Mouse (Mus musculus): ENCODE data around the gene Ap3m1. TPM values are rescaled to one million over a fixed set of nuclear protein-coding genes. Genes with fewer than 3 reads are reported as not detected.

Gene Ap3m1
- polyA plus RNA-seq, 1 experiment from 2014 or later: 53.7 TPM

DNA sequence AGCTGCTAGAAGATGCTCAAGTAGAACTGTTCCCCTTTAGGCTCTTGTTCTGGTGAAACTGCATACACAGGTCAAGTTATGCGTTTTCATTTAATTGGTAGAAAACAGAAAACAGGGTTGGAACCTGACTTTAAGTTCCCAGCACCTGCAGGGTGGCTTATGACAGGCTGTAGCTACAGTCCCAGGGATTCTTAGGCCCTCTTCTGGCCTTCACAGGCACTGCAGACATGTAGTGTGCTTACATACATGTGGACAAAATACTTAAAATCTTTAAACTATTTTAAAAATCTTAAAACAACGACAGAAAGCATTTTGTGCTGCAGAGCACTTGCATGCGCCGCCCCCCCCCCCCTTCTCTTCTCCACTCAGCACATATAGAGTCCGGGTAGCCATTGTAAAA lies 17.3 kb upstream of the Ap3m1 start:
- Histone ChIP-seq H3K4me3 (no peak overlapping the region), H3K9ac (no peak overlapping the region), H3K27ac (no peak overlapping the region), H3K36me3 (no peaks in the 10 kb centered on the region), H3K27me3 (no peaks in the 10 kb centered on the region), H3K4me1 (replicated peaks) (peaks cover 21% of the 10 kb centered on the region), H3K9me3 (replicated peaks) (no peaks in the 10 kb centered on the region), H3K4me2 (no peak overlapping the region)
- 83% methylated on average over 5 of the region's 5 CpGs for WGBS
- no peak for ATAC-seq (replicated peaks; ENCODE audit: insufficient number of reproducible peaks, insufficient read depth, low FRiP score, low read depth)

DNA sequence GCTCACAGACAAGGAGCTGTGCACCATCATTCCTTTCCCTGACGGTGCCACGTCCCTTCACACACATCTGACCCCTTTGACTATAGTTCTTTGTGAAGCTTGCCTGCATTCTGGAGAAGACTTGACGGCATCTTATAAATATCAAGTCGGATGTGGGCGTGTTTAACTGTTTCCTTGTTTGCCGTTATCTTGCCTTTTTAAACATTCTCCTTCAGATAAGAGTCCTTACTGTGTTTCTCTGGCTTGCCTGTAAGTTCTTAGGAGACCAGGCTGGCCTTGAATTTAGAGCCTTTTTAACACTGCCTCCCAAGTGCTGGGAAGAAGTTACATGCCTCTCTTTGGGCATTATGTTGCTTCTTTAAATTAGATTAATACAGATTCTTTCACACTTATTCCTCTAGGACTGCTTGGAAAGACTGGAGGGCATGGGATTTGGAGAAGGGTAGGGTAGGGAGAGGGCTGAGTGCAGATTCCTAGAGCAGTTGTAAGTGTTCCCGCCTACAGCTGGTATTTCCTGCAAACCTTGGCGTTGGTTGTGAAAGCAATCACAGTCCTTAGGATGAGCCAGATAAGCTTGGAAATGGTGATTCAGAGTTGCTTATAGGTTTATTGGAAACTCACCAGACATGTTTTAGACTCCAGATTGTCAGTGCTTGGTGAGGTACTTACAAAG lies 13.3 kb upstream of the Ap3m1 start:
- peak overlapping the region; percentile 45 for H3K27ac ChIP-seq
- no peak overlapping the region for H3K9ac ChIP-seq
- no peak overlapping the region; the same call in 1 of the 2 replicates for H3K4me2 ChIP-seq
- H3K27me3 ChIP-seq: no peaks in the 10 kb centered on the region
- peaks cover 16% of the 10 kb centered on the region; the same call in 1 of the 2 replicates for H3K4me1 ChIP-seq (replicated peaks)
- 35% methylated on average over 8 of the region's 8 CpGs for WGBS
- no peak overlapping the region for H3K4me3 ChIP-seq
- no peaks in the 10 kb centered on the region for H3K36me3 ChIP-seq
- no peaks in the 10 kb centered on the region for H3K9me3 ChIP-seq (replicated peaks)
- ATAC-seq (replicated peaks; ENCODE audit: insufficient number of reproducible peaks, insufficient read depth, low FRiP score, low read depth): no peak; the same call in 1 of the 2 replicates

DNA sequence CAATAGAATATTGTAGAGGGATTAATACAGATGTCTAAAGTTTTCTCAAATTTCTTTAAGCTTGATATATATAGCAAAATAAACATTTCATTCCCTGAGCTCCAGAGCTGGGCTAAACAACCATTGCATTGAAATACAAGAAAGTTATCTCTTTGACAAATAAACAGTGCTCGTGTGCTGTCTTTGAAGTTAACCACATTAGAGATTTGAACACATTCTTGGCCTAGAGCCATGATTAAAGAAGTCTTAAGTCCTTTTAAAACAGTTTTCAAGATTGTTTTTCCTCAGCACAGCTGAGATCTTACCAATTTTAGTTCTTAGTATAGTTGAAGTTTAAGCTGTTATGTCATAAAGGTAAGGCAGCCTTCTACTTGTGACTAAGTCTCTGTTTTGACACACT lies 12.0 kb upstream of the Ap3m1 start:
- no peak overlapping the region for H3K4me3 ChIP-seq
- peaks cover 14% of the 10 kb centered on the region; the same call in 1 of the 2 replicates for H3K4me1 ChIP-seq (replicated peaks)
- H3K4me2 ChIP-seq: no peak overlapping the region
- ATAC-seq (replicated peaks; ENCODE audit: insufficient number of reproducible peaks, insufficient read depth, low FRiP score, low read depth): no peak
- no peak overlapping the region for H3K27ac ChIP-seq
- H3K27me3 ChIP-seq: no peaks in the 10 kb centered on the region
- whole genome bisulfite sequencing: 23% methylated on average over 1 of the region's 1 CpGs
- no peaks in the 10 kb centered on the region for H3K9me3 ChIP-seq (replicated peaks)
- H3K9ac ChIP-seq: no peak overlapping the region
- H3K36me3 ChIP-seq: no peaks in the 10 kb centered on the region

DNA sequence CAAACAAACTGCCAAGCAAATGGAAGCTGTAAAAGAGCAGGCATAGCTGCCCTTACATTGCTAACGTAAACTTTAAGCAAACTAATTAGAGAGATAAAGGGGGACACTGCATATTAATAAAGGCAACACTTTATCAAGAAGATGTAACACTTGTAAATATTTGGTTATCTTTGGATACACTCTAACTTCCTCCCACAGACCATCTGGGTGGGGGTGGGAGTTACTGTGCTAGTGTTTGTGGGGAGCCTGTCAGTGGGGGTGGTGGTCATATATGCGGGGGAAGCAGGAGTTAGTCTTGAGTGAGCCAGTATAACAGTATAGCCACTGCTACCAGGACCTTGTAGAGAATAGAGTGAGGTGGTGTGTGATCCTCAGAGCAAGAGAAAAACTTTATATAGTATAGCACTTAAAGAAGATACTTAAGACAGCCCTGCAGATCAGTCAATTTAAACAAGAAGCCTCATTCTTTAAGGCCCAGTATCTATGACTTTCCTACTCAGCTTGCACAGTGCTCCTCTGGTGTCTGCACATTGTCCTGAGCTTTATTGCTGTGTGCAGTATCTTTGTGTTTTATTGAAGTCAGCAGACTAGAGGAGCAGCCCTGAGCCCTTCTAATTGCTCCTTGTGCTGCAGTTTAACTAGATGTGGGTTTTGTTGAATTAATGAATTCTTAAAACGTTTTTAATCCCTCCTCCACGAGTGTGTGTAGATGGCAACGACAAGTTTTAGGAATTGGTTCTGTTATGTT lies 10.6 kb upstream of the Ap3m1 start:
- Histone ChIP-seq H3K27ac (no peak overlapping the region), H3K9ac (no peak overlapping the region), H3K27me3 (no peaks in the 10 kb centered on the region), H3K4me1 (replicated peaks) (peaks cover 19% of the 10 kb centered on the region), H3K36me3 (no peaks in the 10 kb centered on the region), H3K9me3 (replicated peaks) (no peaks in the 10 kb centered on the region), H3K4me2 (no peak overlapping the region), H3K4me3 (no peak overlapping the region)
- WGBS: 66% methylated on average over 5 of the region's 5 CpGs
- no peak for ATAC-seq (replicated peaks; ENCODE audit: insufficient number of reproducible peaks, insufficient read depth, low FRiP score, low read depth)

DNA sequence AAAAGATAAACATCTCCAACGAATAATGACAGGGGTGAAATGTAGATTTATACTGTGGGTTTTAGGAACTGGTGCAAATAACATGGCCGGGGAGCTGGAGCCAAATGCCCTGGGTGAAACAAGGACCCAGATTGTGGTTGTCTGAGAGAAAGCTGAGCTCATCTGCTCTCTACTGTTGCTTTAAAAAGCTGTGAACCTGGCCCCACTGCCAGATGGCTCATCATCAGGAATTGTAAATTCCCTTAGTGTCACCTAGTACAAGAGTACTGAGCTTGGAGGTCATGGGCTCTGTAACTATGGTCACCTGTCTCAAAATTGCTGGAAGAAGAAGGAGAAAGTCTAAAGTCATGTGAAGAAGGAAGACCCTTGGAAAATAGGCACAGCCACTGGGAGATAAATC lies 6.7 kb upstream of the Ap3m1 start:
- no peak overlapping the region for H3K4me3 ChIP-seq
- H3K4me1 ChIP-seq (replicated peaks): peaks cover 5% of the 10 kb centered on the region; the same call in 1 of the 2 replicates
- H3K4me2 ChIP-seq: no peak overlapping the region
- H3K27me3 ChIP-seq: no peaks in the 10 kb centered on the region
- ATAC-seq (replicated peaks; ENCODE audit: insufficient number of reproducible peaks, insufficient read depth, low FRiP score, low read depth): no peak
- no peaks in the 10 kb centered on the region for H3K9me3 ChIP-seq (replicated peaks)
- 79% methylated on average over 2 of the region's 2 CpGs for WGBS
- H3K27ac ChIP-seq: no peak overlapping the region
- no peak overlapping the region for H3K9ac ChIP-seq
- H3K36me3 ChIP-seq: no peaks in the 10 kb centered on the region

- Histone ChIP-seq H3K4me2 (peak overlapping the region; percentile 94), H3K4me3 (peak overlapping the region; percentile 77), H3K27me3 (no peaks in the 10 kb centered on the region), H3K9me3 (replicated peaks) (no peaks in the 10 kb centered on the region), H3K27ac (peak overlapping the region; percentile 91; the same call in 1 of the 2 replicates), H3K9ac (0 out of 2 replicates have a peak overlapping the region, but pooled peaks have one; percentile 67), H3K4me1 (replicated peaks) (peaks cover 17% of the 10 kb centered on the region), H3K36me3 (no peaks in the 10 kb centered on the region)
- 42% methylated on average over 7 of the region's 7 CpGs for WGBS
- no peak for ATAC-seq (replicated peaks; ENCODE audit: insufficient number of reproducible peaks, insufficient read depth, low FRiP score, low read depth)
Observed at GRCm38 (mm10) chr14:21053586-21053985, 1.3 kb upstream of the Ap3m1 start.

DNA sequence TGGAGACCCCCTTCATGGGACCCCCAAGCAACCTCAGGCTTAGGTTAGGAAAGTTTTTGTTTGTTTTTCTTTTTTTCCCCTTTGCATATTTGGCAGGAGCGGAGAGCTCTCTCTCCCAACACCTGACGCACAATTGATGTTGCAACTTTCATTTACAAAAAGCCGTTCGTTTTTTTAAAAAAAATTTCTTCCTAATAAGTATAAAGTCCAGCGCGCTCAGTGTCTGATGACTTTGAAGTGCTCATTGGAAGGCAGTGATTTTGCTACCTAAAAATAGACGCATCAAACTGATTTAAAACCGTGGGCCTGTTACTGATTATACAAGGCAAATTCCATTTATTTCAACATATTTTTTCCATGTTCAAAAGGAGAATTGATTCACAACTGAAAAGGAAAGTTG lies 843 bp upstream of the Ap3m1 start:
- H3K27ac ChIP-seq: peak overlapping the region; percentile 91

GRCm38 (mm10) chr14:21052781-21053130 lies 448 bp upstream of the Ap3m1 start:
- peak overlapping the region; percentile 91 for H3K27ac ChIP-seq
- H3K4me3 ChIP-seq: peak overlapping the region; percentile 77
- peak overlapping the region; percentile 94 for H3K4me2 ChIP-seq
- no peaks in the 10 kb centered on the region for H3K36me3 ChIP-seq
- no peaks in the 10 kb centered on the region for H3K9me3 ChIP-seq (replicated peaks)
- no peaks in the 10 kb centered on the region for H3K27me3 ChIP-seq
- under 1% methylated on average over 24 of the region's 25 CpGs for WGBS
- peak; percentile 82 for ATAC-seq (replicated peaks; ENCODE audit: insufficient number of reproducible peaks, insufficient read depth, low FRiP score, low read depth)
- H3K4me1 ChIP-seq (replicated peaks): peaks cover 20% of the 10 kb centered on the region
- peak overlapping the region; percentile 67 for H3K9ac ChIP-seq

More for the DNA sequence above, 843 bp upstream of the Ap3m1 start:
- no peaks in the 10 kb centered on the region for H3K9me3 ChIP-seq (replicated peaks)
- H3K4me1 ChIP-seq (replicated peaks): peaks cover 18% of the 10 kb centered on the region
- H3K4me3 ChIP-seq: peak overlapping the region; percentile 77
- WGBS: 4% methylated on average over 8 of the region's 8 CpGs
- H3K36me3 ChIP-seq: no peaks in the 10 kb centered on the region
- H3K9ac ChIP-seq: peak overlapping the region; percentile 67
- no peak for ATAC-seq (replicated peaks; ENCODE audit: insufficient number of reproducible peaks, insufficient read depth, low FRiP score, low read depth)
- no peaks in the 10 kb centered on the region for H3K27me3 ChIP-seq
- H3K4me2 ChIP-seq: peak overlapping the region; percentile 94

- peaks cover 23% of the 10 kb centered on the region for H3K4me1 ChIP-seq (replicated peaks)
- H3K9ac ChIP-seq: peak overlapping the region; percentile 79
- no peak for ATAC-seq (replicated peaks; ENCODE audit: insufficient number of reproducible peaks, insufficient read depth, low FRiP score, low read depth)
- H3K36me3 ChIP-seq: no peaks in the 10 kb centered on the region
- H3K4me2 ChIP-seq: peak overlapping the region; percentile 94
- no peaks in the 10 kb centered on the region for H3K9me3 ChIP-seq (replicated peaks)
- H3K27ac ChIP-seq: peak overlapping the region; percentile 91
- WGBS: 8% methylated on average over 28 of the region's 28 CpGs
- H3K4me3 ChIP-seq: peak overlapping the region; percentile 77
- H3K27me3 ChIP-seq: no peaks in the 10 kb centered on the region
Observed at GRCm38 (mm10) chr14:21051380-21052111, 762 bp downstream of the Ap3m1 start.

DNA sequence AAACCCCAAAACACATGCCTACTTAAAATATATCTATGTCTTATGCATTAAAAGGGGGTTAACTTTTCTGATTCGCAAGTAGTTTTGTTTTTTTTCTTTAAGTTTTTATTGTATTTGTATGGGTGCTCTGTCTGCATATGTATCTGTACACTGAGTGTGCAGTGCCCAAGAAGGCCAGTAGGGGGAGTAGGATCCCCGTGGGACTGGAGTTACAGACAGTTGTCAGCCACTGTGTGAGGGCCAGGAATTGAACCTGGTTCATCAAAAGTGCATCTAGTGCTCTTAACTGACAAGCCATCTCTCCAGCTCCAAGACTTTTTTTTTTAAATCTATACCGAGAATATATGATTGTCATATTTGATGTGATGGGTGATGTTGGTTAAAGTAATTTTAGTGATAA lies 1.6 kb downstream of the Ap3m1 start:
- ATAC-seq (replicated peaks; ENCODE audit: insufficient number of reproducible peaks, insufficient read depth, low FRiP score, low read depth): no peak
- Histone ChIP-seq H3K4me2 (peak overlapping the region; percentile 94; the same call in 1 of the 2 replicates), H3K4me3 (peak overlapping the region; percentile 77; the same call in 1 of the 2 replicates), H3K27me3 (no peaks in the 10 kb centered on the region), H3K9me3 (replicated peaks) (no peaks in the 10 kb centered on the region), H3K4me1 (replicated peaks) (peaks cover 23% of the 10 kb centered on the region), H3K27ac (no peak overlapping the region), H3K36me3 (peaks cover 4% of the 10 kb centered on the region; the same call in 1 of the 2 replicates), H3K9ac (no peak overlapping the region)
- whole genome bisulfite sequencing: 72% methylated on average over 3 of the region's 3 CpGs

- Histone ChIP-seq H3K4me1 (replicated peaks) (peaks cover 23% of the 10 kb centered on the region), H3K9me3 (replicated peaks) (no peaks in the 10 kb centered on the region), H3K9ac (no peak overlapping the region), H3K27me3 (no peaks in the 10 kb centered on the region), H3K27ac (no peak overlapping the region), H3K36me3 (peaks cover 8% of the 10 kb centered on the region), H3K4me2 (no peak overlapping the region), H3K4me3 (no peak overlapping the region)
- no peak for ATAC-seq (replicated peaks; ENCODE audit: insufficient number of reproducible peaks, insufficient read depth, low FRiP score, low read depth)
Observed at GRCm38 (mm10) chr14:21048879-21049278, 3.4 kb downstream of the Ap3m1 start.
